Mouse (Mus musculus) kidney, embryonic 15.5 days (tissue): ENCODE measurements at regions not wholly inside any gene's neighbourhood (a gene's known extent, or its start where the extent isn't known, plus 50 kb on each side); places are given as distances from the start of the nearest gene placed in this dataset.

ENCODE experiments used
- ATAC-seq: fragments of 200-750 bp; cut with Nextera tagmentation; replicated peaks from 2 replicates; pipeline ENCODE4 v1.8.0; 2017; ENCODE audit warnings: moderate TSS enrichment; ENCODE audit not compliant: low FRiP score
- H3K27ac ChIP-seq: fragments of 300-500 bp; sonication (generic); 2 replicates; pipeline ENCODE4 v1.5.1; 2015; ENCODE audit warnings: mild to moderate bottlenecking, inconsistent platforms
- H3K27me3 ChIP-seq: fragments of 300-500 bp; sonication (generic); 2 replicates; pipeline ENCODE4 v1.6.1; 2015; ENCODE audit warnings: inconsistent platforms
- H3K36me3 ChIP-seq: fragments of 300-500 bp; sonication (generic); 2 replicates; pipeline ENCODE4 v1.6.1; 2015; ENCODE audit warnings: inconsistent platforms
- H3K4me1 ChIP-seq: fragments of 300-500 bp; sonication (generic); 2 replicates; pipeline ENCODE4 v1.6.1; 2015; ENCODE audit warnings: inconsistent platforms
- H3K4me2 ChIP-seq: fragments of 300-500 bp; sonication (generic); 2 replicates; pipeline ENCODE4 v1.6.1; 2015; ENCODE audit warnings: moderate library complexity, mild to moderate bottlenecking, inconsistent platforms
- H3K4me3 ChIP-seq: fragments of 300-500 bp; sonication (generic); replicated peaks from 2 replicates; pipeline ENCODE4 v1.5.1; 2015; ENCODE audit warnings: mild to moderate bottlenecking, inconsistent platforms
- H3K9ac ChIP-seq: fragments of 300-500 bp; sonication (generic); 2 replicates; pipeline ENCODE4 v1.6.1; 2015; ENCODE audit warnings: mild to moderate bottlenecking, inconsistent platforms
- H3K9me3 ChIP-seq: fragments of 300-500 bp; sonication (generic); replicated peaks from 2 replicates; pipeline ENCODE4 v1.6.1; 2016; ENCODE audit warnings: inconsistent platforms
- WGBS: fragments of 180-500 bp; shearing (Covaris S2); methylation state at CpG from one replicate; pipeline ENCODE4 v1.1.7; 2015; ENCODE audit warnings: mixed read lengths; 5-methylcytosine and 5-hydroxymethylcytosine counted together

- Histone ChIP-seq H3K9me3 (no peaks in the 10 kb centered on the region), H3K27me3 (no peaks in the 10 kb centered on the region), H3K4me3 (no peak overlapping the region), H3K4me2 (no peak overlapping the region), H3K27ac (no peak overlapping the region), H3K4me1 (no peaks in the 10 kb centered on the region), H3K9ac (no peak overlapping the region), H3K36me3 (no peaks in the 10 kb centered on the region)
- WGBS = 64% methylated on average over 1 of the region's 1 CpGs
- ATAC-seq = no peak
Observed at GRCm38 (mm10) chr7:50993707-50994106, 394.7 kb downstream of the 4933405O20Rik start.

GRCm38 (mm10) chr7:51041899-51042667 lies 443.1 kb downstream of the 4933405O20Rik start:
- H3K27me3 ChIP-seq = no peaks in the 10 kb centered on the region
- H3K9me3 ChIP-seq = no peaks in the 10 kb centered on the region
- 79% methylated on average over 3 of the region's 3 CpGs for WGBS
- H3K4me1 ChIP-seq = no peaks in the 10 kb centered on the region
- no peak overlapping the region for H3K9ac ChIP-seq
- no peak overlapping the region for H3K4me3 ChIP-seq
- ATAC-seq = no peak
- H3K36me3 ChIP-seq = no peaks in the 10 kb centered on the region
- H3K27ac ChIP-seq = no peak overlapping the region
- H3K4me2 ChIP-seq = no peak overlapping the region

GRCm38 (mm10) chr7:51051496-51051895 lies 452.5 kb downstream of the 4933405O20Rik start:
- Histone ChIP-seq H3K36me3 (no peaks in the 10 kb centered on the region), H3K4me3 (no peak overlapping the region)
- 78% methylated on average over 3 of the region's 3 CpGs for WGBS

GRCm38 (mm10) chr7:51068376-51068775 lies 442.5 kb upstream of the Ano5 start:
- no peak overlapping the region for H3K27ac ChIP-seq
- H3K36me3 ChIP-seq = no peaks in the 10 kb centered on the region
- no peak for ATAC-seq
- H3K9me3 ChIP-seq = no peaks in the 10 kb centered on the region
- no peak overlapping the region for H3K9ac ChIP-seq
- no peak overlapping the region for H3K4me3 ChIP-seq
- 35% methylated on average over 1 of the region's 1 CpGs for WGBS
- no peaks in the 10 kb centered on the region for H3K27me3 ChIP-seq
- no peak overlapping the region for H3K4me2 ChIP-seq
- H3K4me1 ChIP-seq = no peaks in the 10 kb centered on the region

More at GRCm38 (mm10) chr7:51051496-51051895, 452.5 kb downstream of the 4933405O20Rik start:
- ATAC-seq = no peak
- Histone ChIP-seq H3K4me1 (no peaks in the 10 kb centered on the region), H3K4me2 (no peak overlapping the region), H3K9me3 (no peaks in the 10 kb centered on the region), H3K9ac (no peak overlapping the region), H3K27me3 (no peaks in the 10 kb centered on the region), H3K27ac (no peak overlapping the region)

GRCm38 (mm10) chr7:51093774-51094173 lies 417.1 kb upstream of the Ano5 start:
- no peaks in the 10 kb centered on the region for H3K36me3 ChIP-seq
- no peaks in the 10 kb centered on the region for H3K9me3 ChIP-seq
- H3K27ac ChIP-seq = no peak overlapping the region
- H3K4me1 ChIP-seq = no peaks in the 10 kb centered on the region
- no peak overlapping the region for H3K9ac ChIP-seq
- WGBS = 59% methylated on average over 3 of the region's 3 CpGs
- no peaks in the 10 kb centered on the region for H3K27me3 ChIP-seq
- H3K4me2 ChIP-seq = no peak overlapping the region
- no peak for ATAC-seq
- no peak overlapping the region for H3K4me3 ChIP-seq

GRCm38 (mm10) chr7:51101166-51101565 lies 409.7 kb upstream of the Ano5 start:
- no peak for ATAC-seq
- WGBS = 65% methylated on average over 2 of the region's 2 CpGs
- Histone ChIP-seq H3K27me3 (no peaks in the 10 kb centered on the region), H3K27ac (no peak overlapping the region), H3K9me3 (no peaks in the 10 kb centered on the region), H3K9ac (no peak overlapping the region), H3K36me3 (no peaks in the 10 kb centered on the region), H3K4me1 (no peaks in the 10 kb centered on the region), H3K4me3 (no peak overlapping the region), H3K4me2 (no peak overlapping the region)

- no peak for ATAC-seq
- 76% methylated on average over 4 of the region's 4 CpGs for WGBS
Observed at GRCm38 (mm10) chr7:51140796-51141195, 370.0 kb upstream of the Ano5 start.

GRCm38 (mm10) chr7:51175211-51175610 lies 335.6 kb upstream of the Ano5 start:
- Histone ChIP-seq H3K27ac (no peak overlapping the region), H3K4me3 (no peak overlapping the region), H3K4me1 (no peaks in the 10 kb centered on the region), H3K4me2 (no peak overlapping the region), H3K36me3 (no peaks in the 10 kb centered on the region), H3K9ac (no peak overlapping the region), H3K27me3 (no peaks in the 10 kb centered on the region), H3K9me3 (no peaks in the 10 kb centered on the region)
- 86% methylated on average over 8 of the region's 8 CpGs for WGBS
- no peak for ATAC-seq

More at GRCm38 (mm10) chr7:51140796-51141195, 370.0 kb upstream of the Ano5 start:
- H3K9ac ChIP-seq = no peak overlapping the region
- no peak overlapping the region for H3K4me3 ChIP-seq
- H3K4me2 ChIP-seq = no peak overlapping the region
- no peak overlapping the region for H3K27ac ChIP-seq
- no peaks in the 10 kb centered on the region for H3K36me3 ChIP-seq
- no peaks in the 10 kb centered on the region for H3K4me1 ChIP-seq
- no peaks in the 10 kb centered on the region for H3K9me3 ChIP-seq
- H3K27me3 ChIP-seq = no peaks in the 10 kb centered on the region

- H3K4me2 ChIP-seq = no peak overlapping the region
- H3K9ac ChIP-seq = no peak overlapping the region
- ATAC-seq = no peak
- no peak overlapping the region for H3K4me3 ChIP-seq
- H3K9me3 ChIP-seq = no peaks in the 10 kb centered on the region
- H3K27me3 ChIP-seq = no peaks in the 10 kb centered on the region
- H3K36me3 ChIP-seq = no peaks in the 10 kb centered on the region
- 85% methylated on average over 6 of the region's 6 CpGs for WGBS
- H3K4me1 ChIP-seq = no peaks in the 10 kb centered on the region
- no peak overlapping the region for H3K27ac ChIP-seq
Observed at GRCm38 (mm10) chr7:51215487-51216232, 295.2 kb upstream of the Ano5 start.

- 87% methylated on average over 3 of the region's 3 CpGs for WGBS
- ATAC-seq = no peak
- H3K9ac ChIP-seq = no peak overlapping the region
- H3K4me2 ChIP-seq = no peak overlapping the region
- no peaks in the 10 kb centered on the region for H3K9me3 ChIP-seq
- H3K36me3 ChIP-seq = no peaks in the 10 kb centered on the region
- H3K27ac ChIP-seq = no peak overlapping the region
- H3K4me3 ChIP-seq = no peak overlapping the region
- no peaks in the 10 kb centered on the region for H3K4me1 ChIP-seq
- H3K27me3 ChIP-seq = no peaks in the 10 kb centered on the region
Observed at GRCm38 (mm10) chr7:51216233-51216605, 294.6 kb upstream of the Ano5 start.

- 74% methylated on average over 4 of the region's 4 CpGs for WGBS
- no peak for ATAC-seq
Observed at GRCm38 (mm10) chr7:51221351-51221750, 289.5 kb upstream of the Ano5 start.

GRCm38 (mm10) chr7:51221806-51222205 lies 289.0 kb upstream of the Ano5 start:
- Histone ChIP-seq H3K9me3 (no peaks in the 10 kb centered on the region), H3K4me3 (no peak overlapping the region), H3K4me2 (no peak overlapping the region), H3K9ac (no peak overlapping the region), H3K4me1 (no peaks in the 10 kb centered on the region), H3K27me3 (no peaks in the 10 kb centered on the region), H3K27ac (no peak overlapping the region), H3K36me3 (no peaks in the 10 kb centered on the region)
- WGBS = 78% methylated on average over 1 of the region's 1 CpGs
- ATAC-seq = no peak

More at GRCm38 (mm10) chr7:51221351-51221750, 289.5 kb upstream of the Ano5 start:
- no peaks in the 10 kb centered on the region for H3K27me3 ChIP-seq
- H3K27ac ChIP-seq = no peak overlapping the region
- no peaks in the 10 kb centered on the region for H3K9me3 ChIP-seq
- H3K36me3 ChIP-seq = no peaks in the 10 kb centered on the region
- H3K4me2 ChIP-seq = no peak overlapping the region
- H3K4me3 ChIP-seq = no peak overlapping the region
- no peak overlapping the region for H3K9ac ChIP-seq
- H3K4me1 ChIP-seq = no peaks in the 10 kb centered on the region
